Mouse (Mus musculus) bone marrow macrophage, adult 2 months (primary cell): ENCODE results near the gene Smim11.

ENCODE experiments used
- CTCF ChIP-seq: IDR thresholded peaks from 2 replicates; pipeline ENCODE4 v1.5.1; 2012; ENCODE audit warnings: low read depth, mild to moderate bottlenecking, low read length, moderate library complexity
- POLR2A ChIP-seq: IDR thresholded peaks from 2 replicates; pipeline ENCODE4 v1.6.1; 2012; ENCODE audit warnings: mild to moderate bottlenecking, low read depth, low read length, borderline replicate concordance

- no peak for TF ChIP-seq CTCF
- no peak for TF ChIP-seq POLR2A
Measured at GRCm38 (mm10) chr16:92334600-92334999, 33.5 kb downstream of the Smim11 start.
